In genomic region chr3:50904716-50905116, GRCm38 (mm10) we compare ENCODE assay signal across 8 mouse cellular contexts.
A peak's percentile ranks its signal among the peaks of the same experiment; 100 is the strongest.
DNase-seq lines count a peak whose midpoint lies in the region; ATAC-seq lines count a peak whose summit lies in the region.

No protein-coding gene starts in this region.

- no peaks in the 10 kb centered on the region for H3K9me3 ChIP-seq in forebrain, embryonic 14.5 days (replicated peaks; ENCODE audit: control insufficient read depth, low read length)
- H3K9me3 ChIP-seq in forebrain, embryonic 13.5 days (replicated peaks) = no peaks in the 10 kb centered on the region
- H3K9me3 ChIP-seq in intestine, embryonic 16.5 days (ENCODE audit: control insufficient read depth, low read length) = no peaks in the 10 kb centered on the region
- H3K9me3 ChIP-seq in midbrain, embryonic 11.5 days (ENCODE audit: control insufficient read depth, low read length) = no peaks in the 10 kb centered on the region

- no peaks in the 10 kb centered on the region for H3K27me3 ChIP-seq in forebrain, embryonic 14.5 days (replicated peaks; ENCODE audit: control insufficient read depth, insufficient read depth, low read length)
- H3K27me3 ChIP-seq in forebrain, embryonic 13.5 days = no peaks in the 10 kb centered on the region
- no peaks in the 10 kb centered on the region for H3K27me3 ChIP-seq in intestine, embryonic 16.5 days (replicated peaks; ENCODE audit: control insufficient read depth, insufficient read depth, low read length)
- no peaks in the 10 kb centered on the region for H3K27me3 ChIP-seq in midbrain, embryonic 11.5 days (ENCODE audit: control insufficient read depth, insufficient read depth, low read length)

- no peaks in the 10 kb centered on the region for H3K36me3 ChIP-seq in forebrain, embryonic 14.5 days (ENCODE audit: control insufficient read depth, insufficient read depth, low read length)
- no peaks in the 10 kb centered on the region for H3K36me3 ChIP-seq in forebrain, embryonic 13.5 days (ENCODE audit: poor library complexity, severe bottlenecking)
- no peaks in the 10 kb centered on the region for H3K36me3 ChIP-seq in intestine, embryonic 16.5 days (ENCODE audit: control insufficient read depth, insufficient read depth, low read length)
- H3K36me3 ChIP-seq in midbrain, embryonic 11.5 days (ENCODE audit: control insufficient read depth, insufficient read depth, low read length) = no peaks in the 10 kb centered on the region

- peak; percentile 16 for DNase-seq in forebrain, embryonic 14.5 days (ENCODE audit: low spot score)
- DNase-seq in cerebellum, postnatal 10 days = peak; percentile 79 to 85
- DNase-seq in midbrain, embryonic 11.5 days (ENCODE audit: low spot score, missing footprints) = no peak
- DNase-seq in left cerebral cortex, adult 18-20 months (ENCODE audit: low spot score in 2 of 2) = no peak
- DNase-seq in c-Kit-positive CD71-positive TER-119-positive erythroid progenitor cells, embryonic 14.5 days (ENCODE audit: low spot score) = no peak
- no peak for DNase-seq in heart, adult 9 months (ENCODE audit: low spot score in 2 of 2)

- H3K4me2 ChIP-seq in forebrain, embryonic 14.5 days (ENCODE audit: low read length) = no peak overlapping the region
- H3K4me2 ChIP-seq in forebrain, embryonic 13.5 days = no peak overlapping the region
- peak overlapping the region; percentile 65; the same call in 1 of the 2 replicates for H3K4me2 ChIP-seq in intestine, embryonic 16.5 days (ENCODE audit: low read depth, low read length)
- no peak overlapping the region for H3K4me2 ChIP-seq in midbrain, embryonic 11.5 days

- H3K4me1 ChIP-seq in forebrain, embryonic 14.5 days (ENCODE audit: control insufficient read depth, insufficient read depth, low read length) = peaks cover 7% of the 10 kb centered on the region
- peaks cover 23% of the 10 kb centered on the region for H3K4me1 ChIP-seq in forebrain, embryonic 13.5 days
- peaks cover 10% of the 10 kb centered on the region for H3K4me1 ChIP-seq in intestine, embryonic 16.5 days (ENCODE audit: control insufficient read depth, insufficient read depth, low read length)
- H3K4me1 ChIP-seq in midbrain, embryonic 11.5 days (ENCODE audit: control insufficient read depth, insufficient read depth, low read length) = peaks cover 6% of the 10 kb centered on the region

- no peak overlapping the region for H3K9ac ChIP-seq in forebrain, embryonic 14.5 days (ENCODE audit: low read length)
- H3K9ac ChIP-seq in forebrain, embryonic 13.5 days = no peak overlapping the region
- no peak overlapping the region for H3K9ac ChIP-seq in intestine, embryonic 16.5 days (ENCODE audit: low read depth, low read length)
- H3K9ac ChIP-seq in midbrain, embryonic 11.5 days (ENCODE audit: low read length) = no peak overlapping the region

- 14% methylated on average over 7 of the region's 7 CpGs for WGBS in forebrain, embryonic 14.5 days
- 12% methylated on average over 7 of the region's 7 CpGs for WGBS in forebrain, embryonic 13.5 days
- WGBS in intestine, embryonic 16.5 days = 37% methylated on average over 7 of the region's 7 CpGs
- WGBS in midbrain, embryonic 11.5 days = 10% methylated on average over 7 of the region's 7 CpGs

- no peak overlapping the region for H3K27ac ChIP-seq in forebrain, embryonic 14.5 days (ENCODE audit: low read depth, low read length)
- H3K27ac ChIP-seq in forebrain, embryonic 13.5 days = no peak overlapping the region; the same call in 1 of the 2 replicates
- no peak overlapping the region for H3K27ac ChIP-seq in intestine, embryonic 16.5 days (ENCODE audit: low read length)
- no peak overlapping the region for H3K27ac ChIP-seq in midbrain, embryonic 11.5 days (ENCODE audit: low read depth, low read length)

- no peak for ATAC-seq in forebrain, embryonic 14.5 days
- no peak for ATAC-seq in forebrain, embryonic 13.5 days
- peak; percentile 31 for ATAC-seq in intestine, embryonic 16.5 days
- ATAC-seq in midbrain, embryonic 11.5 days (ENCODE audit: low FRiP score) = 0 out of 2 replicates have a peak, but pooled peaks have one; percentile 4

- H3K4me3 ChIP-seq in forebrain, embryonic 14.5 days (ENCODE audit: low read depth, low read length) = no peak overlapping the region
- no peak overlapping the region for H3K4me3 ChIP-seq in forebrain, embryonic 13.5 days
- H3K4me3 ChIP-seq in intestine, embryonic 16.5 days (ENCODE audit: low read length) = no peak overlapping the region
- no peak overlapping the region for H3K4me3 ChIP-seq in midbrain, embryonic 11.5 days (ENCODE audit: low read depth, low read length)

Comparison
In these comparisons a context has a peak if more than half of its experiments do, and no peak if none do; other contexts are left out.
1. ATAC-seq: peak in intestine, embryonic 16.5 days (single experiment) and midbrain, embryonic 11.5 days (single experiment); none in forebrain, embryonic 14.5 days (single experiment) and forebrain, embryonic 13.5 days (single experiment).
2. DNase-seq: peak in forebrain, embryonic 14.5 days (single experiment) and cerebellum, postnatal 10 days (2 of 2); none in midbrain, embryonic 11.5 days (single experiment), left cerebral cortex, adult 18-20 months (0 of 2), c-Kit-positive CD71-positive TER-119-positive erythroid progenitor cells, embryonic 14.5 days (single experiment) and heart, adult 9 months (0 of 2).